ENCODE assay signal across 32 mouse cellular contexts in genomic region chr14:81987806-81988205, GRCm38 (mm10).
DNase-seq lines count a peak whose midpoint lies in the region; ATAC-seq lines count a peak whose summit lies in the region.
"Had no signal": no experiment of that assay in that cellular context is flagged by ENCODE, and none has a peak within 500 bp of the region (broad histone marks: within the 10 kb centered on the region; RNA-seq: fewer than 3 reads in every experiment).

No protein-coding gene starts in this region.

- H3K4me2 ChIP-seq in hindbrain, embryonic 16.5 days (ENCODE audit: low read length): no peak overlapping the region
- no peak overlapping the region for H3K4me2 ChIP-seq in hindbrain, embryonic 12.5 days (replicated peaks)
- H3K4me2 ChIP-seq: embryonic facial prominence, embryonic 12.5 days; heart, embryonic 12.5 days; hindbrain, embryonic 15.5 days; intestine, embryonic 15.5 days; midbrain, embryonic 15.5 days; neural tube, embryonic 13.5 days; stomach, embryonic 15.5 days had no signal

- no peak overlapping the region for H3K4me3 ChIP-seq in hindbrain, embryonic 16.5 days (ENCODE audit: low read length)
- H3K4me3 ChIP-seq in hindbrain, embryonic 12.5 days: no peak overlapping the region
- H3K4me3 ChIP-seq: embryonic facial prominence, embryonic 12.5 days; heart, embryonic 12.5 days; hindbrain, embryonic 15.5 days; intestine, embryonic 15.5 days; midbrain, embryonic 10.5 days; midbrain, embryonic 15.5 days; myocyte; neural tube, embryonic 13.5 days; stomach, embryonic 15.5 days had no signal

- no peaks in the 10 kb centered on the region for H3K9me3 ChIP-seq in hindbrain, embryonic 16.5 days (ENCODE audit: control insufficient read depth, low read length)
- no peaks in the 10 kb centered on the region for H3K9me3 ChIP-seq in hindbrain, embryonic 12.5 days (replicated peaks)
- H3K9me3 ChIP-seq: embryonic facial prominence, embryonic 12.5 days; heart, embryonic 12.5 days; hindbrain, embryonic 15.5 days; intestine, embryonic 15.5 days; midbrain, embryonic 10.5 days; midbrain, embryonic 15.5 days; neural tube, embryonic 13.5 days; stomach, embryonic 15.5 days had no signal

- H3K27ac ChIP-seq in hindbrain, embryonic 16.5 days (ENCODE audit: low read depth, low read length): no peak overlapping the region
- H3K27ac ChIP-seq in hindbrain, embryonic 12.5 days: no peak overlapping the region
- H3K27ac ChIP-seq: embryonic facial prominence, embryonic 12.5 days; hindbrain, embryonic 15.5 days; intestine, embryonic 15.5 days; liver, embryonic 14.5 days; midbrain, embryonic 10.5 days; midbrain, embryonic 15.5 days; neural tube, embryonic 13.5 days; stomach, embryonic 15.5 days had no signal

- no peaks in the 10 kb centered on the region for H3K27me3 ChIP-seq in hindbrain, embryonic 16.5 days (replicated peaks; ENCODE audit: control insufficient read depth, insufficient read depth, low read length)
- no peaks in the 10 kb centered on the region for H3K27me3 ChIP-seq in hindbrain, embryonic 12.5 days
- H3K27me3 ChIP-seq: CH12.LX; embryonic facial prominence, embryonic 12.5 days; heart, embryonic 12.5 days; hindbrain, embryonic 15.5 days; intestine, embryonic 15.5 days; midbrain, embryonic 15.5 days; neural tube, embryonic 13.5 days; stomach, embryonic 15.5 days had no signal

- H3K4me1 ChIP-seq in hindbrain, embryonic 16.5 days (ENCODE audit: control insufficient read depth, insufficient read depth, low read depth, low read length): no peaks in the 10 kb centered on the region
- H3K4me1 ChIP-seq in hindbrain, embryonic 12.5 days: no peaks in the 10 kb centered on the region
- H3K4me1 ChIP-seq: embryonic facial prominence, embryonic 12.5 days; heart, embryonic 12.5 days; hindbrain, embryonic 15.5 days; intestine, embryonic 15.5 days; midbrain, embryonic 10.5 days; midbrain, embryonic 15.5 days; neural tube, embryonic 13.5 days; stomach, embryonic 15.5 days had no signal

- peak; percentile 68 for DNase-seq in cerebellum, adult 11 months
- DNase-seq in cerebellum, adult 9-10 months: peak; percentile 92
- peak; percentile 84 to 95 for DNase-seq in cerebellum, postnatal 36 days
- no peak for DNase-seq in kidney, postnatal 10 days
- no peak for DNase-seq in neural tube, embryonic 10.5 days (ENCODE audit: extremely low spot score, low spot score)
- DNase-seq: adrenal gland, adult 2 months; adrenal gland, postnatal 36 days; embryo, embryonic 11 days; gastrocnemius, postnatal 14 days; heart, postnatal 4 days; kidney, adult 2 months; kidney, postnatal 4 days; layer of hippocampus, postnatal 36 days; liver; lung, adult 2 months; lung, postnatal 14 days; thymus, postnatal 14 days had no signal

- no peaks in the 10 kb centered on the region for H3K36me3 ChIP-seq in hindbrain, embryonic 16.5 days (ENCODE audit: control insufficient read depth, insufficient read depth, low read length)
- H3K36me3 ChIP-seq in hindbrain, embryonic 12.5 days: no peaks in the 10 kb centered on the region
- H3K36me3 ChIP-seq: embryonic facial prominence, embryonic 12.5 days; heart, embryonic 12.5 days; hindbrain, embryonic 15.5 days; intestine, embryonic 15.5 days; midbrain, embryonic 10.5 days; midbrain, embryonic 15.5 days; neural tube, embryonic 13.5 days; stomach, embryonic 15.5 days had no signal

- ATAC-seq in hindbrain, embryonic 16.5 days: peak; percentile 72; the same call in 1 of the 2 replicates
- no peak for ATAC-seq in hindbrain, embryonic 12.5 days (ENCODE audit: low FRiP score)
- ATAC-seq: activated CD4-positive, CD25-positive, alpha-beta regulatory T cell, adult 4 months; forebrain, embryonic 14.5 days; intestine, embryonic 15.5 days; midbrain, embryonic 15.5 days had no signal

- no peak overlapping the region for H3K9ac ChIP-seq in hindbrain, embryonic 16.5 days (ENCODE audit: low read depth, low read length)
- H3K9ac ChIP-seq in hindbrain, embryonic 12.5 days: no peak overlapping the region
- H3K9ac ChIP-seq: embryonic facial prominence, embryonic 12.5 days; heart, embryonic 12.5 days; hindbrain, embryonic 15.5 days; intestine, embryonic 15.5 days; liver, embryonic 14.5 days; midbrain, embryonic 15.5 days; neural tube, embryonic 13.5 days; stomach, embryonic 15.5 days had no signal

- 75% methylated on average over 4 of the region's 4 CpGs for WGBS in hindbrain, embryonic 16.5 days
- WGBS in hindbrain, embryonic 12.5 days: 86% methylated on average over 4 of the region's 4 CpGs

Comparison
In these comparisons a context has a peak if more than half of its experiments do, and no peak if none do; other contexts are left out.
1. DNase-seq: peak in cerebellum, adult 11 months (single experiment), cerebellum, adult 9-10 months (single experiment) and cerebellum, postnatal 36 days (2 of 2); none in kidney, postnatal 10 days (single experiment) and neural tube, embryonic 10.5 days (single experiment).